Mouse (Mus musculus): ENCODE measurements around the gene Il33.

Gene Il33

DNA sequence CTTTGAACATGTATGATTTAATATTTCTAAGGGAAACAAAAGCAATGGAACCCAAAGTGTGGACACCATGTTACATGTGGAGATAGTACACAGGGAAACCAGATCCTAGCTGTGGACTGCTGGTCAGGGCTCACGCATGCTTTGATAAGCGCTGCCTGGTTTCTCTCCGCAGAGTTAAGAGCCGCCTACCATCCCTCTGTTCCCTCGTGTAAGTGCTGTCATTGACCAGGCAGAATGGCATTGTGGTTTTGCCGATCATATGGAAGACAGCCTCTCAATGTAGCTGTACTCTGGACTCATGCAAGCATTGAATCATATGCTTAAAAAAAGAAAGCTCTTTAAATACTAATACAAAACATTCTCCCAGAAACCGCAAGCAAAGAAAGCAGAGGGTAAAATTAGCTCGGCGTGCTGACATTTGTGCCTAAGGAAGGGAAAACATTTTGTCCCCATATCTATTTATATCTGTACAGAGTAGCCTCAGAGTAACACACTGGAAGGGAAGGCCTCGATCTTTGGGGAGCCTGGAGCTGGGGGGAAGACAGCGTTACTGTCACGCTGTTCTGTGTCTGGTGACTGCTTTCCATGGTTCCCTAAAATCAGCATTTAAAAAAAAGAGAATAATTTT lies 61.7 kb downstream of the Il33 start:
- DNase-seq (ENCODE audit: low read depth in 2 of 2, low spot score in 2 of 2): no peak

DNA sequence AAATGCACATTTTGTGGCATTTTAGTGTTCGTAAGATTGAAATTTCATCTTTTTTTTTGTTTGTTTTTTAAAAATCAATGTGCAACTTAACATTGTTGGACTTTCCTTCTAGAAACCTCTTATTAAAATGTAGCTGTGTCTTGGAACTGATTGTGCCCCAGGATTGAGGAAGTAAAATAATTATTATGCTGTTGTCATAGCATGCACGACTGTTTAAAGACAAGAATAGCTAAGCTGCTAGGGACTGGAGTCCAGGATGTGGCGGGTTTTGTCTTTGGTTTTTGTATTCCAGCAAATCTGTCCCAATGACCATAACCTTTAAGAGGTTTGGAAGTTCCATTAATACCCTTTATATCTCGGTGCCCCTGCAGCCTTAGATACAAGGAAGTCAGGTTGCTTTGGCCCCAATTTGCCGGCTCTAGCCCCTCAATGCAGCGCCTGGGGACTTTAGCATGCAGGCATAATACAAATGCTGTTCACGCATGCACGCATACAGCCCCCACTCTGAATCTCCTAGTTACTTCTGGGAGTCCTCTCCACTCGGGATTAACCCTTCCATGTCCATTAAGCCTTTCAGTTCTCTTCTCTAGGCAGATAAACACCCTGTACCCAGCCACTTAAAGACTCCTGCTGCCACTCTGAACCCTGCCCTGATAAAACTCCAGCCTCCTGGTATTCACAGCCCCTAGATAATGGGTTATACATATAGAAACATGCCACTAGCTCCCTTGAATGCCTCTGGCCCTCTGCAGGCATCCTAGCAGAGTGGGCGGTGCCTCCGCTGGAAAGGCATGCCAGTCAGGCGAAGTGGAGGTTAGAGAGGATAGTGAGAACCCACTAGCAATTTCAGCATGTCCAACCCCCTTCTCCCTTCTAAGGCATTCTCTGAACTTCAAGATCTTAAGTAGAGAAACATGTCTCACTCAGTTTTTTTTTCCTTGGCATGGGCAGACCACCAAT lies 75.8 kb downstream of the Il33 start:
- no peak for DNase-seq (ENCODE audit: low read depth in 2 of 2, low spot score in 2 of 2)

DNA sequence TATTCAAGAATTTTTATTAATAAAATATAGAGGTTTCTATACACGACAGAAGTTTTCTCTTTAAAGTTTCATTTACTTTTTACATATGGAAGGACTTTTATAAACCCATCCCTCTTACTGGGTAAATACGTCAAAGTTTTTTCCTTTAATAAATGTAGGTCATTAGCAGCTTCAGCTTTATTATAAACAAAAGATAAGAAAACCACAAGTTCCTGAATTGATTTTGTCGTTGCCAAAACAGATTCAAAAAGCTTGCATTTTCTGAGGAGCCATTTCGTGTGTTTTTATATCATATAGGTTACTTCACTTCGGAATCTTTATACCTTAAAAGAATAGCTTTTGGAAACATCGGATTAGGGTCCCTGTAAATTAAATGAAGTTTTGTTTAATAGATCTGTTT lies 76.6 kb downstream of the Il33 start:
- no peak for DNase-seq (ENCODE audit: low read depth in 2 of 2, low spot score in 2 of 2)

DNA sequence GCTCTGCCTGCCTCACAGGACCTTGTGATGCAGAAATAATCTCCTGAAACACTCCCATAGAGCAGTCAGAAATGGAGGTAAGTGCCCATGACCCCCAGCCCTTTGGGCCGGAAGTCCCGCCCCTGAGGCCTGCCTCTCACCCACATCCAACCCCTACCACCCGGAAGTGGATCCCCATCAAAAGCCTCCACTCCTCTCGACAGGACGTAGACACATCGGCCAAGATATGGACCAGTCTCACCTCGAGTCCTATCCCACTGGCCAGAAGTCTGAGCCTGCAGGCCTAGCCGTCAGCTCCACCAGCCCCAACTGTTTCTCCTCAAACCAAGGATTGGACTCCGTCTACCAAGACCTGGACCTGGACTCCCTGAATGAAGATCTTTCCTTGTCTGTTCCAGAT lies 78.7 kb downstream of the Il33 start, which contains the start of gene Trpd52l3:
Trpd52l3 (plus strand) TSS at position 170 of the 400 bp plus-strand sequence.
- no peak for DNase-seq (ENCODE audit: low read depth in 2 of 2, low spot score in 2 of 2)

DNA sequence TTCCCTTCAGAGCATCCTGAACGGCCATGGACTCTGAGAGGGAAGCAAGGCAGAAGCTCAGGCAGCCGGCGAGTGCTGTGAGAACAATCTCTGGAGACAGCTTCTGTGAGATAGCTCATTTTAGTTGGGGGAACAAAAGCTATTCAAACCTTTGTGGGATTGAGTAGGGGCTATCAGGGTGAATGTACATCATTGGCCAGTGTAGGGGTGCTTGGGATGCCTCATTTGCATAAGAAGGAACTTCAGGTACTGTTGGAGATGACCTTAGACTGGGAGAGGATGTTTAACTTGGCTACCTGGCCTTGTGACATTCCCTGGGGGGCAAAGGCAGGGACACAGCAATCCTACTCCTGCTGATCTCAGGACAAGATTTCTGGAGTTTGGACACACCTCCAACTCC lies 81.5 kb downstream of the Il33 start:
- no peak for DNase-seq (ENCODE audit: low read depth in 2 of 2, low spot score in 2 of 2)

Measured in CD8-positive naive resting alpha-beta T cell, adult 2 months (primary cell).